Mouse (Mus musculus): ENCODE data around the gene Smarca5. TPM values are rescaled to one million over a fixed set of nuclear protein-coding genes. Genes with fewer than 3 reads are reported as not detected.

Gene Smarca5
- total and polyA plus RNA-seq, 3 experiments: 54.4 to 109 (median 96.6) TPM

DNA sequence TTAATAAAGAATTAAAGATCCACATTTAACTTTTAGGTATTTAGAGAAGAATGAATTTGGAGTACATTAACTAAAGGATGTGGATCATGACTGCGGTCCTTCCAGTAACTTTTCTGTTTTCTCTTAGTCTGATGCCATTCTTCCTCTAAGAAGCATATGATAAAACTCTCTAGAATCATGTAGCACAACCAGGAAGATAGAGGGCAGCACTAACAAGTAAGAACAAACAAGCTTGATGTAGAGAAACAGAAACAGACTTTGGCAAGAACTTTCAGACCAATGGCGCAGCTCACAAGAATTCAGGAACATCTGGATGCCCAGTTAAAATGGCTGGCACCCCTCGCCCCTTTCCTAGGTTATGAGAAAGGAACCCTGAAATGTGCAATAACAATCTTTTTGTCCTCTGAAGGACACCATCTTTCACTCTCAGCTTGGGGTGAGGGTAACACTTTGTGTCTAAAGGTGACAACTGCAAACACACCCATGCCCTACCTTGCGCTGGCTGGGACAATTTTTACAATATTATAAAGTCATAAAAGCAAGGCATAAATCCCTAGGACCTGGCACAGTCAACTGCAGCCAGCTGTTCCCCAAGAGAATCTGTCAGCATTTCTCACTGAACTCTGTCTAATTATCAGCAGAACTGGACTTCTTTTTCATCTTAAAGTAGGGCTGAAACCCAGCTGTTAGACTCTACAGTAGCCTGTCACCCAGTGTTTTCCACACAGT lies 33.6 kb upstream of the Smarca5 start:
- no peaks in the 10 kb centered on the region for H3K4me1 ChIP-seq (ENCODE audit: control insufficient read depth in 1 of 2, insufficient read depth in 2 of 2)
- H3K9ac ChIP-seq (ENCODE audit: insufficient read depth, low read depth): no peak overlapping the region
- in situ Hi-C loops (cut with MboI; ENCODE audit: low pct_ligation_motif_present, low pct_unique_long_range_greater_than_20kb, low sequenced_read_pairs) (no loop called here), dilution Hi-C loops (cut with MboI; ENCODE audit: extremely low pct_ligation_motif_present, extremely low pct_unique_long_range_greater_than_20kb, low sequenced_read_pairs) (no loop called here)
- H3K9me3 ChIP-seq (replicated peaks; ENCODE audit: low read length): no peaks in the 10 kb centered on the region
- no peaks in the 10 kb centered on the region for H3K79me2 ChIP-seq (replicated peaks; ENCODE audit: control insufficient read depth, extremely low read depth, insufficient read depth, poor library complexity, severe bottlenecking)
- H3K27ac ChIP-seq (ENCODE audit: insufficient read depth, low read depth): no peak overlapping the region
- no peaks in the 10 kb centered on the region for H3K36me3 ChIP-seq (replicated peaks in 1 of 2; ENCODE audit: control insufficient read depth in 1 of 2, insufficient read depth in 1 of 2, low read length in 1 of 2)
- no peak for TF ChIP-seq MAZ (IDR thresholded peaks at IDR 0.05; ENCODE audit: low read depth, low read length)
- no peak for TF ChIP-seq GABPA (IDR thresholded peaks at IDR 0.05; ENCODE audit: insufficient replicate concordance, low read depth, low read length)
- no peak for TF ChIP-seq MYC (IDR thresholded peaks at IDR 0.05; ENCODE audit: low read depth, low read length)
- TF ChIP-seq RAD21 (IDR thresholded peaks at IDR 0.05; ENCODE audit: low read depth, low read length): peak; percentile 67
- no peak for TF ChIP-seq POLR2A (IDR thresholded peaks at IDR 0.05; ENCODE audit: low read depth, low read length)
- no peak for TF ChIP-seq USF1 (IDR thresholded peaks at IDR 0.05; ENCODE audit: low read depth, low read length)
- no peak for TF ChIP-seq POLR2AphosphoS2 (IDR thresholded peaks at IDR 0.05; ENCODE audit: low read depth, low read length)
- TF ChIP-seq MEF2A (IDR thresholded peaks at IDR 0.05; ENCODE audit: borderline replicate concordance, low read depth, low read length): no peak
- no peak for TF ChIP-seq KAT2A (IDR thresholded peaks at IDR 0.05; ENCODE audit: insufficient replicate concordance, low read length)
- no peak for TF ChIP-seq CHD2 (IDR thresholded peaks at IDR 0.05; ENCODE audit: low read length)
- TF ChIP-seq PAX5 (IDR thresholded peaks at IDR 0.05; ENCODE audit: low read length): no peak
- TF ChIP-seq ETS1 (conservative IDR thresholded peaks at IDR 0.05; ENCODE audit: low read depth, low read length): no peak
- TF ChIP-seq UBTF (IDR thresholded peaks at IDR 0.05; ENCODE audit: low read depth, low read length): no peak
- peak; percentile 43 for TF ChIP-seq SMC3 (IDR thresholded peaks at IDR 0.05; ENCODE audit: low read depth, low read length)
- 0 out of 2 replicates have a peak, but pooled peaks have one; percentile 36 for TF ChIP-seq RCOR1 (conservative IDR thresholded peaks at IDR 0.05; ENCODE audit: low read depth, low read length)
- no peak for TF ChIP-seq JUN (IDR thresholded peaks at IDR 0.05; ENCODE audit: insufficient read depth, low read depth, low read length)
- TF ChIP-seq ZNF384 (IDR thresholded peaks at IDR 0.05; ENCODE audit: low read depth, low read length): no peak
- no peak for TF ChIP-seq ELF1 (IDR thresholded peaks at IDR 0.05; ENCODE audit: low read depth, low read length)
- TF ChIP-seq CTCF (conservative IDR thresholded peaks at IDR 0.05 in 1 of 2, IDR thresholded peaks at IDR 0.05 in 1 of 2; ENCODE audit: low read depth in 2 of 2, low read length in 2 of 2): peak in 1 of 2 experiments; percentile 72; a peak in 2 of 4 replicates
- peak; percentile 37; the same call in 1 of the 2 replicates for TF ChIP-seq IRF4 (IDR thresholded peaks at IDR 0.05; ENCODE audit: low read depth, low read length)
- peak; percentile 18; the same call in 1 of the 2 replicates for TF ChIP-seq ZC3H11A (IDR thresholded peaks at IDR 0.05; ENCODE audit: low read depth, low read length)
- no peak for TF ChIP-seq ZMIZ1 (IDR thresholded peaks at IDR 0.05; ENCODE audit: low read depth, low read length)
- H3K4me3 ChIP-seq (replicated peaks in 1 of 3; ENCODE audit: low read depth in 2 of 3, low read length in 2 of 3, poor library complexity in 1 of 3): no peak overlapping the region
- H3K27me3 ChIP-seq (replicated peaks): no peaks in the 10 kb centered on the region
- DNase-seq (ENCODE audit: extremely low read depth): peak; percentile 23
- H3K4me2 ChIP-seq (ENCODE audit: insufficient read depth, low read depth, poor library complexity, severe bottlenecking): peak overlapping the region; percentile 46

Data from CH12.LX (cell line).